Mouse (Mus musculus): ENCODE measurements around the gene Mapk10.

- TF ChIP-seq CTCF (IDR thresholded peaks at IDR 0.05; ENCODE audit: control insufficient read depth, insufficient read depth, insufficient replicate concordance, low read depth, low read length): no peak
- no peak for TF ChIP-seq POLR2A (IDR thresholded peaks at IDR 0.05; ENCODE audit: control insufficient read depth, low read depth, low read length)
Measured at GRCm38 (mm10) chr5:102953414-102953813, 257.7 kb downstream of the Mapk10 start.
